Mouse (Mus musculus): ENCODE measurements at regions not wholly inside any gene's neighbourhood (a gene's known extent, or its start where the extent isn't known, plus 50 kb on each side); places are given as distances from the start of the nearest gene placed in this dataset.
"Not testable (repeated sequence)": the region's sequence is repeated elsewhere in the genome, so short reads cannot be mapped to it uniquely, and the experiment has no call there.

DNA sequence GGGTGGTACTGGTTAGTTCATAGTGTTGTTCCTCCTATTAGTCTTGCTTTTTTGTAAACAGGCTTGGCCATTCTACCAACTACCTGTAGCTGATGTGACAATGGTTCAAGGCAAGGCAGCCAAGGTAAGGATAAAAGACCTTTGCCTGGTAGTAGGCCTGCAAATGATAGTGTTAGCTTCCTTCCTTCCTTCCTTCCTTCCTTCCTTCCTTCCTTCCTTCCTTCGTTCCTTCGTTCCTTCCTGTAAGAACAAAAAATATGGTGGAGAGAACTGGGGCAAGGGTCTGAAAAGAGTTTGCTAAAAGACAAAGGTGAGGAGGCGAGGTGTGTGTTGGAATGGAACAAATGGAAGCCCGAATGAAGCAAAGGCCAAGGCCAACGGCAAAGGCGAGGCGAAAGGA, 84.8 kb upstream of the Ezh2 start:
- TF ChIP-seq POLR2A (IDR thresholded peaks at IDR 0.05; ENCODE audit: control insufficient read depth, extremely low read depth, insufficient read depth, low read length, poor library complexity); CTCF (IDR thresholded peaks at IDR 0.05; ENCODE audit: borderline replicate concordance, control insufficient read depth, extremely low read depth, insufficient read depth, low read length, poor library complexity): not testable (repeated sequence)

Measured in thymus, adult 2 months (tissue).